16 mouse cellular contexts compared by ENCODE assay signal in the genomic region with DNA sequence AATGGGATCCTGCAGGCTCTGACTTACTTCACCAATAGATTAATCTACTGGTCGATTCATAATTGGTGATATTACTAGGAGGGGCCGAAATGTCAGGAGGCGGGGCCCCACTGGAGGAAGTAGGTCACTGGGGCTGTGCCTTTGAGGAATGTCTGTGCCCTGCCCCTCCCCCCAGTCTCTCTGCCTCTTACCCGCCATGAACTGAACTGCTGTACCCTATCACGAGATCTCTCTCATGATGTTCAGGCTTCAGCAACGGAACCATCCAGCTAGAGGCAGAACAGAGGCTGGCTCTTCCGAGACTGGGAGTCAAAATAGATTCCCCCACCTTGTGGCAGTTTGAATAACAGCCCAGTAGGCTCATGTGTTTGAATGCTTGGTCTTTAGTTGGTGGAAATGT.
"Had no signal": no experiment of that assay in that cellular context is flagged by ENCODE, and none has a peak within 500 bp of the region (broad histone marks: within the 10 kb centered on the region; RNA-seq: fewer than 3 reads in every experiment).

No protein-coding gene starts in this region.

- H3K4me3 ChIP-seq: neural tube, embryonic 12.5 days; neural tube, embryonic 13.5 days; neural tube, embryonic 15.5 days; stomach, embryonic 15.5 days had no signal

- H3K9me3 ChIP-seq: neural tube, embryonic 12.5 days; neural tube, embryonic 13.5 days; neural tube, embryonic 15.5 days; stomach, embryonic 15.5 days had no signal

- H3K36me3 ChIP-seq: neural tube, embryonic 12.5 days; neural tube, embryonic 13.5 days; neural tube, embryonic 15.5 days; stomach, embryonic 15.5 days had no signal

- H3K27ac ChIP-seq: neural tube, embryonic 12.5 days; neural tube, embryonic 13.5 days; neural tube, embryonic 15.5 days; stomach, embryonic 15.5 days; stomach, postnatal 0 days had no signal

- H3K9ac ChIP-seq: neural tube, embryonic 12.5 days; neural tube, embryonic 13.5 days; neural tube, embryonic 15.5 days; stomach, embryonic 15.5 days had no signal

- H3K4me2 ChIP-seq: neural tube, embryonic 12.5 days; neural tube, embryonic 13.5 days; neural tube, embryonic 15.5 days; stomach, embryonic 15.5 days had no signal

- H3K27me3 ChIP-seq: neural tube, embryonic 12.5 days; neural tube, embryonic 13.5 days; neural tube, embryonic 15.5 days; stomach, embryonic 15.5 days had no signal

- DNase-seq: right cerebral cortex, adult 18-20 months; right cerebral cortex, postnatal 14 days; right cerebral cortex, postnatal 25 days; right cerebral cortex, postnatal 4 days; spleen, adult 18-20 months; thymus, adult 18-20 months; thymus, adult 2 months; thymus, postnatal 14 days; thymus, postnatal 25 days; thymus, postnatal 36 days; thymus, postnatal 4 days had no signal

- H3K4me1 ChIP-seq: neural tube, embryonic 12.5 days; stomach, embryonic 15.5 days had no signal
